Mouse (Mus musculus): ENCODE data around the gene Lctl.
"Not testable (repeated sequence)": the region's sequence is repeated elsewhere in the genome, so short reads cannot be mapped to it uniquely, and the experiment has no call there.

Gene Lctl

DNA sequence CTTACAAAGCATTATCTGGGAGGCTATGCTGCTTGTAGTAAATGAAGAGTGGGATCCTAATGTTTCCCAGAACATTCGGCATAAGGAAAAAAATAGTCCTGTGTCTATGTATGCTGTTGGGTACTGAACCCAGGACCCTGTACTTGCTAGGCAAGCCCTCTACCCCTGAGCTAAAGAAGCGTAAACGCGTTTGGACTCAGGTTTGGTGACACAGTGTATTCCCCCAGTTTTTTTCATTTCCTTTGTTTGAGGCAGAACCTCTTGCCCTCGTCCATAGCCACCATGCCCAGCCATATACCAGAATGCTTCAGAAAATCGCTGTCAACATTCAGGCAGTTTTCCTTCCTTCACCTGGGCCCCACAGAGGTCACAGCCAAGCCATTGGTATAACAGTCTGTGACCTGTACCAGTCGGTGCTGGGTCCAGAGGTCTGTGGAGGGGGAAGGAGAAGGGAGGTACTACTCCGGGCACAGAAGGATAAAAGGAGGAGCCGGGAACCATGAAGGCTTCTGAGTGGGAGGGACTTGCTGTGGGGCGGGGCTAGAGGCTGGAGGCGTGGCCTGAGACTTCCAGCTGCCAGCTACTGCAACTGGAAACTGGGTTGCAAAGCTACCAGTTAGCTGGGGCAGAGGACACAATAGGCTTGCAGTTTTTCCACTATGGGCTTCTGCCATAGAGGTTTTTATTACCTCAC is 3.8 kb downstream of the Lctl start:
- no peak for DNase-seq

DNA sequence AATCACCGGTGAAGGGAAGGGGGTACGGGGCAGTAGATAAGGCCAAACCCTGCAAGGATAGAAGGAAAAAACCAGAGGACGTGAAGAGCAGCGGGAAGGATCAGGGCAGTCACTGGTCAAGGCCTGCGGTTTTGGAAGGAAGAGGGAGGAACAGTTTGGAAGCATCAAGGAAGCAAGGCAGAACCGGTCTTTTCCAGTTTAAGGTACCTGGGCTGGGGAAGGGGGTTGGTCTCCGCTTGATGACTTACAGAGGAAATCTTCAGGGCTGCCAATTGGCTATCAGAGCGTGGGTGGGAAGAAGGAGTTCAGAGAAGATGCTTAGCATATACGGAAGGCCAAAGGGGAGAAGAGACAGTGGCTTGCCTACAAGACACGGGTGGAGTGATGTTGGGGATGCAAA is 5.7 kb downstream of the Lctl start:
- DNase-seq: no peak

DNA sequence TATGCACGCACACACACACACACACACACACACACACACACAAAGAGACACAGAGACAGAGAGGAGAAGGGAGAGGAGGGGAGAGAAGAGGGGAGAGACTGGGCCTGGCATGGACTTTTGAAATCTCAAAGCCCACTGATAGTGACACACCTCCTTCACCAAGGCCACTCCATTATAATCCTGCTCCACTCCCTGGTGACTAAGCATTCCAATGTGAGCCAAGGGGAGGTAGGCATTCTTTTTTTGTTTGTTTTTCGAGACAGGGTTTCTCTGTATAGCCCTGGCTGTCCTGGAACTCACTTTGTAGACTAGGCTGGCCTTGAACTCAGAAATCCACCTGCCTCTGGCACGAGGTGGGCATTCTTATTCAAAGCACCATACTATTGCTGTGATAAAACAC is 7.9 kb downstream of the Lctl start:
- not testable (repeated sequence) for DNase-seq

GRCm38 (mm10) chr9:64125307-64125706 is 8.4 kb downstream of the Lctl start:
- DNase-seq: no peak

DNA sequence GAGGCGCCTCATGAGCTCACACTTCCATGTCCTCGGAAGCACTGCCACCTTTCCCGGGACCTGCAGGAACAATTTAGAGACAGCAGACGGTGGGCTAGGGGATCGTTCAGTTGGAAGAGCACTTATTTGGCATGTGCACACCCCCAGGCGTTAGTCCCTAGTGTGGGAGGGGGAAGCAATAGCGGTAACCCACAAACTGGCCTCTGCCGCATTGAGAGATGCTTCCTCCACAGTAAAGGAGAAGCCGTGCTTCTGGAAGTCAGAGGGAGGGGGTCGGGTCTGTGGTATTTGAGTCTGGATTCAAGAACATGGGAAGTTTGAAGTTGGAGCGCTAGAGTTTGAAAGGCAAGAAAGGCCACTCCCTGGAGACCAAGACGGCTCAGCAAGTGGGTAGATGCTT is 9.2 kb downstream of the Lctl start:
- no peak for DNase-seq

- no peak for DNase-seq
Observed at GRCm38 (mm10) chr9:64131623-64132022, 14.7 kb downstream of the Lctl start.

DNA sequence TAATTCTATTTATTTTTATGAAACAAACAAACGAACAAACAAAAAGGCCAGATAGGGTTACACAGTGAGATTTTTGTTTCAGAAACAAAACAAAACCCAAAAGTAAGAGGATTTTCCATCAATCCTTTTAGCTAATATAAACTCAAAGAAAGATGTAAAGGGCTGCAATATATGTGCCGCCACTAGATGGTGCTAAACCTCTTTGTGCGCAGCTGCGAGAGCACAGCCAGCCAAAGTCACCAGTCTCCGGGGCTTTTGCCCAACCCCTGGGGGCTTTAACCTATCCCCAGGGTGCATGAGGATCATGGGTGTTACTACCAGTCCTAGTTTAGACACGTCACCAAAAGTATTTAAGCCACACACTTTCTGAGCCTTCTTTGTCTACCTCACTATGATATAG is 21.9 kb downstream of the Lctl start:
- DNase-seq: peak; percentile 30

DNA sequence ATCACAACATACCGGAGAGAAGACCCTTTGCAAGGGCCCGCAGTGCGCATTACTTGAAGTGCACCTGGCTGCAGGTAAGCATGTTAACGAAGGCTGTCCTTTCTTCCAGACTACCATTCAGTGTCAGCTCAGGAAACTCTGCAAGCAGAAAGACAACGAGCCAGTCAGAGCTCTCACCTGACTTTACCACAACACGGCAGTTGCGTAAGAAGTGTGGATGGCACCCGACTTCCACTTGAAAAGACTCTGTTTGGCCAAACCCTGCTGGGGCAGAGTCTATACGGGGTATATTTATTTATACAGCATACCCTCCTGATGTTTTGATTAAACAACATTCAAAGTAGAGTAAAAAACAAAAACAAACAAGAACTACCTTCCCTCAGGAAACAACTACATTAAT is 22.9 kb downstream of the Lctl start:
- no peak for DNase-seq

DNA sequence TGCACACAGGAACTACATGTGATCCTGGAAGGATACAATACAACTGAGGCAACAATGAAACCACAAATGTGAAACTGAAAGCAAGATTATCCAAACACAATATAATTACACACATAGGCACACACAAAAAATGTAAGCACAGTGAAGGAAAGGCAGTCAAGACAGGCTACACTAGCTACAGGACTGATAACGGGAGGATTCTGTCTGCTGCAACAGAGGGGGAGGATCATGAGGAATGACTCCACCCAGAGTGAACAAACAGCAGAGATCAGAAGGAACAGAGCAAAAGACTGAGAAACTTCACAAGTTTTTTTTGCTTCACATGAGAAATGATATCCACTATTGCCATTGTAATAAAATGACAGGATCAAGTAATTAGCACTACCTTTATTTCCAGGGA is 39.7 kb downstream of the Lctl start:
- no peak for DNase-seq

- no peak for DNase-seq
Observed at GRCm38 (mm10) chr9:64160471-64160870, 43.5 kb downstream of the Lctl start.

- not testable (repeated sequence) for DNase-seq
Observed at GRCm38 (mm10) chr9:64169967-64170366, 53.0 kb downstream of the Lctl start.

GRCm38 (mm10) chr9:64172145-64172815 is 55.3 kb downstream of the Lctl start:
- DNase-seq: no peak

- peak; percentile 80 for DNase-seq
Observed at GRCm38 (mm10) chr9:64172816-64173665, 56.1 kb downstream of the Lctl start, which contains the start of the genes Zwilch and Rpl4. TSS of gene Zwilch (minus strand) at chr9:64173104. TSS of gene Rpl4 (plus strand) at chr9:64173375.

GRCm38 (mm10) chr9:64173666-64174220 is 56.8 kb downstream of the Lctl start:
- DNase-seq: no peak

- DNase-seq: no peak
Observed at GRCm38 (mm10) chr9:64174341-64174740, 57.4 kb downstream of the Lctl start.

DNA sequence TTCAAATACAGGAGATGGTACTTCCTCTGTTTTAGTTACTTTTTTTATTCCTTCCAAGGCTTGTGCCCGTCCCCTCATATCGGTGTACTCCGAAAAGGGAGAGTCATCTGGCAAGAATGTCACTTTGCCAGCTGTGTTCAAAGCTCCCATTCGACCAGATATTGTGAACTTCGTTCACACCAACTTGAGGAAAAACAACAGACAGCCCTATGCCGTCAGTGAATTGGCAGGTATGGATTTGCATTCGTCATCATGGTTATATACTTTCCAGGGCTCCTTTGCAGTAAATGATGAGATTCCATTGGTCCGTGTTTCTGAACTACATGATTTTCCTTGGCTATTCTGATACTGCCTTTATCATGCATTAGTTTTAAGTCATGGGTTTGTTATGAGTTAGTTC is 57.8 kb downstream of the Lctl start:
- DNase-seq: no peak

DNA sequence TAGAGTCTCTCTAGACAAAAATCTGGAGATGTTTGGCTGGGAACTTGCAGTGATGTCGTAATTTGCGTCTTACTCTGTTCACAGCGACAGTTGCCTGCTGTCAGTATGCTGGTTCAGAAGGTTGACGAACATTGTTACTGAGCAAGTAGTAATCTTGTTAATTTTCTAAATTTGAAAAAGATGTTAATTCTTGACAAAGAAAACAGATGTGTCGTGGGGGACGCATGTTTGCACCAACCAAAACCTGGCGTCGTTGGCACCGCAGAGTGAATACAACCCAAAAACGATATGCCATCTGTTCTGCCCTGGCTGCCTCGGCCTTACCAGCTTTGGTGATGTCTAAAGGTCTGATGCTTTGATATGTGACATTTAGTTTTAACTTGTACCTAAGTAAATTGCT is 58.4 kb downstream of the Lctl start:
- DNase-seq: peak; percentile 73

- no peak for DNase-seq
Observed at GRCm38 (mm10) chr9:64178610-64178973, 61.6 kb downstream of the Lctl start.

DNA sequence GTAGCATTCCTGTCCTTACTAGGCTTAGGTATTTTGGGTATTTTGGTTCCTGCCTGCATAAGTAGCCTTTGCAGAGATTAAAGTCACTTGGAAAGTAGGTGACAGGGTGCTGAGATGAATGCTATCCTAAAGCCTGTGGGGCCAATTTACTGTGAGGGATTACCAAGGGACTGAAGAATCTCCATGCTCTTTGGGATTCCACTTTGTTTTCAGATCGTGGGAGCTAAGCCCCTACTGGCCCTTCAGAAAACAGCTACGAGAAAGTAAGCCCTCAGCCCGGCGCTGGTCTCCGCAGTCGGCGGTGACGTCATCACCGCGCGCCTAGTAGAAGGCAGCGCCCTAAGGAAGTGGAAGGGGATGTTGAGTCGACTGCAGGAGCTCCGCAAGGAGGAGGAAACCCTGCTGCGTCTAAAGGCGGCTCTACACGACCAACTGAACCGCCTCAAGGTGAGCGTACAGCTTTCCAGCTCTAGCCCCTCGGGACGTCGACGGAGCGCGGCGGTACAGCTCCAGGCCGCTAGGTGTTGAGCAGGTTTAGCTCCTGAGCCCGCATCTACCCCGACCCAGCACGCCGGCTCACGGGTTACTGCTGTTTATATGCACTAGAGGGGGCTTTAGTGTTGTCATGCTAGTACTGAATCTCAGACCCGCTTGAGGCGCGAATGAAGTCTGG is 62.2 kb downstream of the Lctl start, which contains the start of gene Snapc5:
TSS of gene Snapc5 (plus strand) at position 301 of the 673 bp plus-strand sequence.
- DNase-seq: peak; percentile 94

GRCm38 (mm10) chr9:64183295-64183694 is 66.3 kb downstream of the Lctl start:
- not testable (repeated sequence) for DNase-seq

DNA sequence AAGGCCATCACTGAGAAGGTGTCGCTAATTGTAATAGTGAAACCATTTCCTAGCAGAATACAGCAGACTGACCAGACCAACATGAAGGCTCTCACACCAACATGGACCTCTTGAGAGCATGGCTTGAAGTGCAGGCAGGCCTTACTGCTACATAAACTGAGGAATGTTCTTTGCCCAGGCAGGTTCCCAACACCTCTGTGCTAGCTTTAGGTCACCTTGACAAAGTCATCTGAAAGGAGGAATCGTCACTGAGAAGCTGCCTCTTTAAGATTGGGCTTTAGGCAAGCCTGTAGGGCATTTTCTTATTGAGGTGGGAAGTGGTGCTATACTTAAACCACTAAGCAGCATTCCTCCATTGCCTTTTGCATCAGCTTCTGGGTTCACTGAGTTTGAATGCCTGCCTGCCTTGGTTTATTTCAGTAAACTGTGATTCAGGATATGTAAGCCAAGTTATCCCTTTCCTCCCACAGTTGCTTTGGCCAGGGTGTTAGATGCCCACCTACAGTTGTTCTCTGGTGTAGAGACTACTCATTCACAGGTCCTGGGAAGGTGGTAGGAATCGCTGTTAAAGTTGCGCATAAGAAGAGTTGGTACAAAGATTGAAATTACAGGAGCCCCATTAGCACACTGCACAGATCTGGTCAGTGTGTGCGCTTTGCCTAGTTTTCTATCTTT is 67.4 kb downstream of the Lctl start:
- no peak for DNase-seq
